Mouse (Mus musculus) erythroblast, embryonic 14.5 days (primary cell): ENCODE measurements around the gene Cyb5d1.

Experiments
- GATA1 ChIP-seq: IDR thresholded peaks from 2 replicates; pipeline ENCODE4 v1.6.1; 2012; ENCODE audit warnings: low read length, inconsistent platforms, mixed read lengths
- TAL1 ChIP-seq: IDR thresholded peaks from 3 replicates; pipeline ENCODE4 v1.6.1; 2012; ENCODE audit warnings: low read length, inconsistent platforms, mixed read lengths

DNA sequence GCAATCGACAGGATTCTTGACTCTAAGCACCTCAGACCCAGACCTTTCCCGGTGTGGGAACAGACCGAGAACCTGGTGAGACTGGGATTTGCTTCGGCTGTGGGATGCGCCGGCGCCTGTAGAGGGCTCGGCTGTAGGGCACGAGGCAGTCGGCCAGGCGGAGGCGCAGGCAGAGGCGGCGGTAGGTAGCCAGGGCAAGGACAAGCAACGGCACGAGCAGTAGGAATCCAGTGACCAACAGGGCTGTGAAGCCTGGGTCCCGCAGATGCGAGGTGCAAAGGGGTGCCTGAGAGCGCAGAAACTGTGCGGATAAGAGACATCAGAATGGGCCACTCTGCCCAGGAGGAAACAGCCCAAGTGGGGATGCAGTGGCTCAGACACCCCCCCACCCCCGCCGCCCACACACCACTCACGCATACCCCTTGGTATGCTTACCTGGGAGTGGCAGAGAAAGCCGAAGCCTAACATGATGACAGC, 2.2 kb upstream of the Cyb5d1 start:
- TF ChIP-seq GATA1 (no peak), TAL1 (no peak)
